Mouse (Mus musculus) heart, postnatal 4 days (tissue): ENCODE data around the gene Stx8. TPM values are rescaled to one million over a fixed set of nuclear protein-coding genes. Genes with fewer than 3 reads are reported as not detected.

ENCODE experiments used
- DNase-seq: peaks from one replicate; pipeline ENCODE4 v3.0.0; 2021
- total RNA-seq, 2 experiments: library from RNA; stranded (reverse); gene quantifications; 2 replicates each; pipeline ENCODE4 v1.2.3; 2021

Stx8 gene
- total RNA-seq, 2 experiments from 2014 or later, result 34.7 to 35.8 TPM

- DNase-seq, result no peak
Observed at GRCm38 (mm10) chr11:68089426-68089825, 123.4 kb downstream of the Stx8 start.

- no peak for DNase-seq
Observed at GRCm38 (mm10) chr11:68089885-68090592, 124.0 kb downstream of the Stx8 start.

- DNase-seq, result no peak
Observed at GRCm38 (mm10) chr11:68091975-68092759, 126.2 kb downstream of the Stx8 start.

- no peak for DNase-seq
Observed at GRCm38 (mm10) chr11:68101598-68101997, 135.6 kb downstream of the Stx8 start.

- DNase-seq, result no peak
Observed at GRCm38 (mm10) chr11:68103480-68103879, 137.5 kb downstream of the Stx8 start.

- no peak for DNase-seq
Observed at GRCm38 (mm10) chr11:68106053-68106452, 140.1 kb downstream of the Stx8 start.

- DNase-seq, result no peak
Observed at GRCm38 (mm10) chr11:68113454-68114100, 147.6 kb downstream of the Stx8 start.

- DNase-seq, result no peak
Observed at GRCm38 (mm10) chr11:68114202-68114601, 148.2 kb downstream of the Stx8 start.

GRCm38 (mm10) chr11:68116157-68116556 is 150.2 kb downstream of the Stx8 start:
- DNase-seq, result no peak

- no peak for DNase-seq
Observed at GRCm38 (mm10) chr11:68117878-68118660, 152.1 kb downstream of the Stx8 start.

GRCm38 (mm10) chr11:68118679-68119078 is 152.7 kb downstream of the Stx8 start:
- no peak for DNase-seq

GRCm38 (mm10) chr11:68119136-68119535 is 153.1 kb downstream of the Stx8 start:
- no peak for DNase-seq

GRCm38 (mm10) chr11:68121260-68121659 is 155.3 kb downstream of the Stx8 start:
- DNase-seq, result no peak

- no peak for DNase-seq
Observed at GRCm38 (mm10) chr11:68121660-68122059, 155.7 kb downstream of the Stx8 start.

GRCm38 (mm10) chr11:68126071-68126470 is 160.1 kb downstream of the Stx8 start:
- DNase-seq, result no peak

GRCm38 (mm10) chr11:68134494-68134893 is 168.5 kb downstream of the Stx8 start:
- DNase-seq, result no peak

GRCm38 (mm10) chr11:68135350-68135749 is 169.4 kb downstream of the Stx8 start:
- DNase-seq, result no peak

GRCm38 (mm10) chr11:68136687-68137086 is 170.7 kb downstream of the Stx8 start:
- no peak for DNase-seq

- DNase-seq, result no peak
Observed at GRCm38 (mm10) chr11:68142296-68142695, 176.3 kb downstream of the Stx8 start.

- no peak for DNase-seq
Observed at GRCm38 (mm10) chr11:68144235-68145065, 178.5 kb downstream of the Stx8 start.

- no peak for DNase-seq
Observed at GRCm38 (mm10) chr11:68145066-68145585, 179.1 kb downstream of the Stx8 start.
